Mouse (Mus musculus) frontal cortex, adult 2 months (tissue): Measurements from ENCODE around the gene Stpg4. TPM values are rescaled to one million over a fixed set of nuclear protein-coding genes. Genes with fewer than 3 reads are reported as not detected.
A peak's percentile ranks its signal among the peaks of the same experiment; 100 is the strongest.

Experiments used
- DNase-seq, 2 experiments: peaks; one replicate each; pipeline ENCODE4 v3.0.0; 2022; ENCODE audit warnings: low spot score in 1 of 2; ENCODE audit errors: extremely low spot score in 1 of 2
- polyA plus RNA-seq: library from polyadenylated mRNA; depleted of rRNA; stranded (reverse); fragments of >200 nt; gene quantifications from 2 replicates; pipeline ENCODE4 v1.2.3, GENCODE M21; 2012

The Stpg4 gene
- polyA plus RNA-seq, 1 experiment = not detected

- no peak for DNase-seq
Measured at GRCm38 (mm10) chr17:87379821-87380220, 47.7 kb downstream of the Stpg4 start.

GRCm38 (mm10) chr17:87379160-87379624 lies 48.3 kb downstream of the Stpg4 start:
- no peak for DNase-seq

DNA sequence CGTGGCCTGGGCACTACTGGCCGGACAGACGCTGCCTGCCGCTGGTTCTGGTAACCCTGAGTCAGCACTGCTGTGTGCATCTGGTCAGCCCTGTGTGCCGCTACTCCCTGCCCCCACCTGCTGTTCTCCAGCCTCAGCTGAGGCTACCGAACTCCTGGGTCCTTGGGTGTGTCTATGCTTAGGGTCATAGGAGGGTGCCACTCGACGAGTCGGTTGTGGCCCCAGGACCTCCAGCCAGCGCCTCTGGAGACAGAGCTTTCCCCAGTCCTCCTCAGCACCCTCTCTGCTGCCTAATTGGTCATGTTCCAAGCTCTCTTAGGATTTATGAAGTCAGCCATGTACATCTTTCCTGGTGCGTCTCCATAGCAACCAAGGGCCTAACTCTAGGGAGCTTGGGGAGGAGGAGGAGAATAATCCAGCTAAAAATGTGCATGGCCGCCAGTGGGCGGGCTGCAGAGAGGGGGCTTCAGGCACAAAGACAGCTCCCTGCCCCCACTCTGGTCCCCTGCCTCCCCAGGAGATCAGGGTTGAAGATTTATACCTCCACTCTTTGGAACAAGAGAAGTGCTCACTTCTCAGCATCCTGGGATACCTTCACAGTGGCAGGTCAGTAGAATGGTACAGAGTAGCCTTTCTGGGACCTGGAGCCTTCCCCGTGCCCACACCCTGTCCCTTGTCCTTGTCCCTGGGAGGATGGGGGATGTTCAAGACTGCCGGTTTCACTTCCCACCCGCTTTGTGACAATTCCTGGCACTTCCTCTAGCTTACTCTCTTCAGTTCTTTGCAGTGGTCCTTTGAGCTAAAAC lies 49.0 kb downstream of the Stpg4 start:
- DNase-seq = peak; percentile 79 to 85

DNA sequence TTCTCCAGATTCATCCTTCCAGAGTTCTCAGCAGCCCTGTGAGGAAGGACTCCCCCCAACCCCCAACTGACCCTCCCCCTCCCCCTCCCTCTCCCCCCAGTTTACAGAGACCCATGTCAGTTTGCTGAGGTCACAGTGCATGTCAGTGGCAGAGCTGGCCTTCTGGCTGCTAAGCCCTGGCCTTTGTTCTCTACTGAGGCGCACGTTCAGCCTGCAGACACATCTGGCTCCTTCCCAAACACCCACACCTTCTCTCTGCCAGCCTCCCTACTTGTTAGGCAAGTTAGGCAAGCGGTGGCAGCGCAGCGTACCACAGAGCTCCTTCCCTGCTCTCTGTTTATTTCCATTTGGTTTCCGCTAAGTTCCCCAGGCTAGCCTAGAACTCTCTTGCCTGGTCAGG lies 50.0 kb downstream of the Stpg4 start:
- DNase-seq = peak in 1 of 2 experiments; percentile 87

- no peak for DNase-seq
Measured at GRCm38 (mm10) chr17:87376831-87377471, 50.6 kb downstream of the Stpg4 start.

DNA sequence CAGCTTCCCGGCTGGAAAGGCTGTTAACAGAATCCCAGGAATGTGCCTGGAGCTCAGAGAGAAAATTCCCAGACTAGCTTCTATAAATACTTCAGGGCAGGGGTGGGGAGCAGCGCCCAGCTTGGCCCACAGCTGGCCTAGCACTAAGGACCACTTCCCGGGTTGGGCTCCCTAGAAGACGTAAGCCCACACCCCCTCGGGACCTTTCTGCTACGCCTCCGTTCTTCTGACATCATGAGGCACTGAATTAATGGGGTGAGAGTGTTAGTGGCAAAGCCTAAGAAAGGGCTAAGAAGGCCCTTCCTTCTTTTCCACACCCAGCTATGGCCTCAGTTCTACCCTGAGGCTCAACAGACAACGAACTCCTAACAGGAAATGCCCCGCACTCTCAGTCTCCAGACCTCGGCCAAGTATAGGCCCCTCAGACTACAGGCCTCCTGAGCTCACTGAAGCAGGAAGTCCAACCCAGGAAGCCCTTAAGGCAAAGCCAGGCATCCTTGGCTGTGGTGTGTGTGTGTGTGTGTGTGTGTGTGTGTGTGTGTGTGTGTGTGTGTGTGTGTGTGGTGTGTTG lies 51.5 kb downstream of the Stpg4 start:
- no peak for DNase-seq

- no peak for DNase-seq
Measured at GRCm38 (mm10) chr17:87373327-87373726, 54.2 kb downstream of the Stpg4 start.

- peak; percentile 69 to 81 for DNase-seq
Measured at GRCm38 (mm10) chr17:87372189-87372588, 55.4 kb downstream of the Stpg4 start.

GRCm38 (mm10) chr17:87369270-87369759 lies 58.2 kb downstream of the Stpg4 start:
- peak; percentile 83 to 86 for DNase-seq

- DNase-seq = no peak
Measured at GRCm38 (mm10) chr17:87368481-87368880, 59.1 kb downstream of the Stpg4 start.

DNA sequence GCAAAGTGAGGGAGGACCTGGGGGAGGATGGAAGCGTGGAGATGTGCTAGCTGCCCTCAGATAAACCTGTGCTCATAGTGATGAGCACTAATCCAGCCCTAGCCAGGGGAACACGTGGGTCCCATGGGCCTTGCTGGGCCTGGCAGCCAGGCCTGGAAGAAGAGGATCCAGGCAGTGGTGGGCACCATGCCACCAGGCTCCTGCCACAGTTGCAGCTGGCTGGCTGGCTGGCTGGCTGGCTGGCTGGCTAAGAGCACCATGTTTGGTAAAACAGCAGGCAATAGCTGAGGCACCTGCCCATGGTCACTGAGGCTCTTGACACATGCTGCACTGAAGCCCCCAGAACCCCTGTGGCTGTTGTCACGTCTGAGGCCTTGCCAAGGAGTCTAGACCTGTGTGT lies 59.9 kb downstream of the Stpg4 start:
- peak in 1 of 2 experiments; percentile 70 for DNase-seq

- no peak for DNase-seq
Measured at GRCm38 (mm10) chr17:87367228-87367627, 60.3 kb downstream of the Stpg4 start.

DNA sequence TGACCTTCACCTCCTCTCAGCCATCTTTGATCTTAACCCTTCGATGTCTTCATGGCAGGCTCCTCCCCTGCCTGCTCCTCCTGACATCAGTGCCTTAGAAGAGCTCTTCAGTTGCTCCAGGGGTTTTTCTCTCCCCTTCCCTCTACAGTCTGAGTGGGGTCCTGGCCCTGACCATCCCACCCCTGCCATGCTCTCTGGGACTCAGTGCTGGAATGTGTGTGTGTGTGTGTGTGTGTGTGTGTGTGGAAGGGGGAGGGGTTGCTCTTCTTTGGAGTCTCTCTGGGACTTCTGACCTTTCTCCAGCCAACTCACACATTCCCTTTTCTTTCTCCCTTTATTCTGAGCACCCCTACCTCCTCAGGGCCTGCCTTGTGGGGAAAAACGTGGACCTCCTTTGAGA lies 61.0 kb downstream of the Stpg4 start:
- no peak for DNase-seq

DNA sequence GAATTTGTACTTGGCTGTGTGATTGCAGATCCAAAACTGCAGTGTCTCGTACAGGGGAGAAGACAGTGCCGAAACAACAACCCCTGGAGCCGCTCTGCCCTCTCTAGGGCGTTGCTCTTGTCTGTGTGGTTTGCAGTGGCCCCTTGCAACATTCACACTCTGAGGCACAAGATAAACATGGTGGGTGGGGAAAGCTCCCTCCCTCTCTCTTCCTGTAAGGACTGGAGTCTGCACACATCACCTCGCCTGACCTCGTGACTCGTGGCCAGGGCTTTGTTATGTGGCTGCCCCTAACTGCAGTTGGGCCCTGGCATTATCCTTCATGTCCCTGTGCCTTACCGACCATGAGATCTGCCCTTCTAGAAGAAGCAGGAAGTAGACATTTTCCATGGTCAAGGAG lies 62.3 kb downstream of the Stpg4 start:
- DNase-seq = no peak

DNA sequence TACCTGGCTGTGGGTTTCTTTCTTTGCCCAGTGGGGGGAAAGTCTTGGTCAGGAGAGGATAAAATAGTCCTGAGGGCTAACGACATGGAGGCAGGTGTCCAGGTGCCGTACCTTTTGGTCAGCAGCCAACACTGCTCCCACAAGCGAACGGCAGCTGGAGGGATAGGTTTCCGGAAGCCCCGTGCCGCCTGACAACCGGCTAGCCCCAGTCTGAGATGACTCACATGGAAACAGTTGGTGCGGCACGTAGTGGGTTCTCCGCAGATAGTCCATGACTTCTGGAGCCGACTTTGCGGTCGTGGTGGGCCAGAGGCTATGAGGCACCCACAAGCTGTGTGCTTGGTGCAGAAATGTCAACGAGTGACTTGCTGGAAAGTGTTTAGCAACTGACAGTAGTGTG lies 63.4 kb downstream of the Stpg4 start:
- no peak for DNase-seq

- peak in 1 of 2 experiments; percentile 48 for DNase-seq
Measured at GRCm38 (mm10) chr17:87361132-87361531, 66.4 kb downstream of the Stpg4 start.

GRCm38 (mm10) chr17:87357506-87357905 lies 70.0 kb downstream of the Stpg4 start:
- DNase-seq = no peak

DNA sequence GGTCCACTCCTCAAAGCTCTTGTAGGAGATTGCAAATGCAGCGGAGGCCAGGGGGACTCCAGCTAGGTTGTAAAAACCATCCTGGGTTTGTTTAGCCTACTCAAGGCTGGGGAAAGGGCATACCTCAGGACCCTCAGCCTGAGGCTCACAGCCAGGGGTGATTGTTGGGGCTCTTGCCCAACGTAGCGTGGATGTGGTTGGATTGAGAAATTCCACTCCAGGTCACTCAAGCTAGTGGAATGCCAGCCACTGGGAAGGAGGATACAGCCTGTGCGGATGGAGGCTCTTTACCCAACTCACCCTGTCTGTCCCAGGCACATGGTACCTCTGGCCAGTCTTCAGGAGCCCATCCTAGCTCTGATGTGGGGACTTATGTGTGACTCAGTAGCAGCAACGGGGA lies 71.3 kb downstream of the Stpg4 start:
- no peak for DNase-seq

- no peak for DNase-seq
Measured at GRCm38 (mm10) chr17:87355456-87355855, 72.1 kb downstream of the Stpg4 start.

- no peak for DNase-seq
Measured at GRCm38 (mm10) chr17:87353745-87354320, 73.7 kb downstream of the Stpg4 start.

DNA sequence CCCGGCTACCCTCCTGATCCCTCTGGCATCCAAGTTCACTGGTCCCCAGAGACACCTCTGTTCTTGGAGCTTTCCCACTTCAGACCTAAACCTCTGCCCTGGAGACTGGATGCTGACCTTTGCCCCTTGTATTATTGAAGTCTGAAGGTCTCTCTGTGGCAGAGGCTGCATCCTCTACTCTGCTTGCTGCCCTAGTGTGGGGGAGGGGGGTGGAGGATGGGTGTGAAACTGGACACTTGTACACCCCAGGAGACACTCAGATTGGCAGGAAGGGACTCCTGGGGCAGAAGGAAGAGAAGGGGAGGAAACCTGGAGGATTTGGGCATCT lies 74.7 kb downstream of the Stpg4 start:
- DNase-seq = no peak
